Mouse (Mus musculus) myocyte (in vitro differentiated cells): ENCODE measurements around the gene H2-Q7. TPM values are rescaled to one million over a fixed set of nuclear protein-coding genes. Genes with fewer than 3 reads are reported as not detected.

Experiments used
- H3K27me3 ChIP-seq: one replicate; pipeline ENCODE4 v1.6.1; 2011; ENCODE audit not compliant: control insufficient read depth, insufficient read depth, insufficient read length
- H3K36me3 ChIP-seq: one replicate; pipeline ENCODE4 v1.6.1; 2011; ENCODE audit not compliant: control insufficient read depth, insufficient read depth
- H3K4me2 ChIP-seq: one replicate; pipeline ENCODE4 v1.6.1; 2011; ENCODE audit warnings: low read depth, control low read depth
- H3K4me3 ChIP-seq: one replicate; pipeline ENCODE4 v1.5.1; 2011; ENCODE audit warnings: mild to moderate bottlenecking, control low read depth, moderate library complexity
- H3K79me2 ChIP-seq: one replicate; pipeline ENCODE4 v1.6.1; 2011; ENCODE audit not compliant: control insufficient read depth, insufficient read depth
- H3ac ChIP-seq: one replicate; pipeline ENCODE4 v1.6.1; 2011; ENCODE audit not compliant: control insufficient read depth, insufficient read length
- CEBPB ChIP-seq: IDR thresholded peaks from 2 replicates; pipeline ENCODE4 v1.6.1; 2011; ENCODE audit warnings: mild to moderate bottlenecking, moderate library complexity; ENCODE audit not compliant: poor library complexity, insufficient read depth, severe bottlenecking
- E2F4 ChIP-seq: IDR thresholded peaks from one replicate; pipeline ENCODE4 v1.6.1; 2011; ENCODE audit warnings: mild to moderate bottlenecking, control low read depth, moderate library complexity; ENCODE audit not compliant: insufficient read depth
- MAX ChIP-seq: IDR thresholded peaks from one replicate; pipeline ENCODE4 v1.6.1; 2011; ENCODE audit warnings: low read depth, mild to moderate bottlenecking, control low read depth
- MYOD1 ChIP-seq, 3 experiments: IDR thresholded peaks; one replicate each; pipeline ENCODE4 v1.6.1; 2011; ENCODE audit warnings: control low read depth in 2 of 3, low read depth in 2 of 3, mild to moderate bottlenecking in 2 of 3, moderate library complexity in 1 of 3; ENCODE audit not compliant: insufficient read length in 2 of 3, control insufficient read depth in 1 of 3
- MYOG ChIP-seq, 3 experiments: IDR thresholded peaks; one replicate each; pipeline ENCODE4 v1.6.1; 2011; ENCODE audit warnings: control low read depth in 2 of 3, low read depth in 2 of 3, mild to moderate bottlenecking in 2 of 3; ENCODE audit not compliant: insufficient read length in 2 of 3, control insufficient read depth in 1 of 3, insufficient read depth in 1 of 3
- POLR2A ChIP-seq: IDR thresholded peaks from one replicate; pipeline ENCODE4 v1.6.1; 2011; ENCODE audit warnings: low read depth, mild to moderate bottlenecking, control low read depth, moderate library complexity; ENCODE audit not compliant: insufficient read length
- POLR2AphosphoS2 ChIP-seq: IDR thresholded peaks from one replicate; pipeline ENCODE4 v1.6.1; 2011; ENCODE audit warnings: low read depth, control low read depth; ENCODE audit not compliant: insufficient read length
- REST ChIP-seq: IDR thresholded peaks from one replicate; pipeline ENCODE4 v1.6.1; 2011; ENCODE audit warnings: mild to moderate bottlenecking, control low read depth, moderate library complexity; ENCODE audit not compliant: insufficient read depth, insufficient read length
- SRF ChIP-seq: IDR thresholded peaks from one replicate; pipeline ENCODE4 v1.6.1; 2011; ENCODE audit warnings: low read depth; ENCODE audit not compliant: control insufficient read depth, insufficient read length
- TCF12 ChIP-seq: IDR thresholded peaks from one replicate; pipeline ENCODE4 v1.6.1; 2011; ENCODE audit warnings: mild to moderate bottlenecking, control low read depth; ENCODE audit not compliant: poor library complexity, insufficient read depth, severe bottlenecking
- TCF3 ChIP-seq: IDR thresholded peaks from one replicate; pipeline ENCODE4 v1.6.1; 2011; ENCODE audit warnings: low read depth, control low read depth; ENCODE audit not compliant: insufficient read length
- USF1 ChIP-seq: IDR thresholded peaks from one replicate; pipeline ENCODE4 v1.6.1; 2011; ENCODE audit warnings: low read depth, mild to moderate bottlenecking, control low read depth, moderate library complexity
- polyA plus RNA-seq: library from polyadenylated mRNA; unstranded; fragments of >200 nt; fragmentation: generic; extraction: Trizol; gene quantifications from one replicate; pipeline ENCODE4 v1.2.1, GENCODE M21; 2012; ENCODE audit warnings: missing spikeins

H2-Q7 gene
- polyA plus RNA-seq, 1 experiment: 0.06 TPM

DNA sequence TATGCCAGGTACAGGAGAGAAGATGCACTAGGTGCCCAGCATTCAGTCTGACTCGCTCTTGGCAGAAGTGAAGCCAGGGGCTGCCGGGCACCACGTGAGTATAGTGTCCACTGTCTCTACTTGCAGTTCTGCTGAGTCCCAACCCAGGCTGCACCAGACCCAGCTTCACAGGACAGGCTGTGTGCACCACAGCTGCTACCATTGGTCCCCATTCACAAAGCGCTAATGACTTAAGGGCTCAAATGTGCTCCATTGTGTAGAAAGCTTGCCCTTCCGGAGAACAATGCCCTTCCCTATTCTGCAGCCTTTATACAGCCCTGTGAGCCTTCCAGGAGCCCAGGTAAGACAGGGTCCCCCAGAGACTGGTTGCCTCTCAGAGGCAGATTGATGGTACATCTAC is 51.4 kb downstream of the H2-Q7 start:
- no peak overlapping the region for H3K4me3 ChIP-seq
- H3K27me3 ChIP-seq: peaks cover 16% of the 10 kb centered on the region
- no peaks in the 10 kb centered on the region for H3K36me3 ChIP-seq
- no peak for TF ChIP-seq SRF
- no peak for TF ChIP-seq CEBPB
- TF ChIP-seq MAX: no peak
- no peak for TF ChIP-seq POLR2A
- TF ChIP-seq TCF3: no peak
- TF ChIP-seq E2F4: no peak
- no peak for TF ChIP-seq POLR2AphosphoS2
- no peak for TF ChIP-seq REST
- no peak for TF ChIP-seq TCF12
- no peak for TF ChIP-seq MYOD1 (IDR thresholded peaks at IDR 0.05; ENCODE audit: control insufficient read depth in 1 of 3, insufficient read length in 2 of 3, low read depth in 2 of 3)
- no peak for TF ChIP-seq MYOG (IDR thresholded peaks at IDR 0.05; ENCODE audit: control insufficient read depth in 1 of 3, insufficient read depth in 1 of 3, insufficient read length in 2 of 3, low read depth in 2 of 3)
- TF ChIP-seq USF1: no peak
- no peaks in the 10 kb centered on the region for H3K79me2 ChIP-seq
- no peak overlapping the region for H3ac ChIP-seq
- no peak overlapping the region for H3K4me2 ChIP-seq

Other genes starting within 250 kb of the H2-Q7 start
- 0.05 TPM for gene Ltb, start 244.7 kb upstream of the H2-Q7 start, polyA plus RNA-seq
- gene Tnf, start 237.1 kb upstream of the H2-Q7 start, polyA plus RNA-seq: 0.05 TPM
- gene Lta, start 233.8 kb upstream of the H2-Q7 start, polyA plus RNA-seq: 0.26 TPM
- gene Gm16181, start 218.3 kb upstream of the H2-Q7 start, polyA plus RNA-seq: 0.18 TPM
- gene Atp6v1g2, start 205.5 kb upstream of the H2-Q7 start, polyA plus RNA-seq: 2.0 TPM
- gene Nfkbil1, start 203.4 kb upstream of the H2-Q7 start, polyA plus RNA-seq: 27.1 TPM
- 268 TPM for gene Ddx39b, start 197.4 kb upstream of the H2-Q7 start, polyA plus RNA-seq
- 38.3 TPM for gene H2-D1, start 176.4 kb upstream of the H2-Q7 start, polyA plus RNA-seq
- gene H2-Q1, start 118.8 kb upstream of the H2-Q7 start, polyA plus RNA-seq: 6.6 TPM
- 0.17 TPM for gene H2-Q2, start 96.9 kb upstream of the H2-Q7 start, polyA plus RNA-seq
- gene H2-Q4, start 59.5 kb upstream of the H2-Q7 start, polyA plus RNA-seq: 8.3 TPM
- gene H2-Q6, start 14.3 kb upstream of the H2-Q7 start, polyA plus RNA-seq: not detected
- gene H2-Q10, start 30.9 kb downstream of the H2-Q7 start, polyA plus RNA-seq: 0.02 TPM
- not detected for gene Pou5f1, start 66.9 kb downstream of the H2-Q7 start, polyA plus RNA-seq
- 11.1 TPM for gene Tcf19, start 77.7 kb downstream of the H2-Q7 start, polyA plus RNA-seq
- gene Cchcr1, start 77.9 kb downstream of the H2-Q7 start, polyA plus RNA-seq: 8.8 TPM
- 0.07 TPM for gene Psors1c2, start 94.0 kb downstream of the H2-Q7 start, polyA plus RNA-seq
- 55.4 TPM for gene Cdsn, start 113.0 kb downstream of the H2-Q7 start, polyA plus RNA-seq
- not detected for gene 2300002M23Rik, start 128.3 kb downstream of the H2-Q7 start, polyA plus RNA-seq
- gene Sfta2, start 162.4 kb downstream of the H2-Q7 start, polyA plus RNA-seq: not detected
- gene Gm9573, start 187.5 kb downstream of the H2-Q7 start, polyA plus RNA-seq: not detected
- gene Mucl3, start 204.5 kb downstream of the H2-Q7 start, polyA plus RNA-seq: 0.05 TPM
- 13.7 TPM for gene Vars2, start 228.4 kb downstream of the H2-Q7 start, polyA plus RNA-seq
- 27.4 TPM for gene Gtf2h4, start 234.6 kb downstream of the H2-Q7 start, polyA plus RNA-seq